Mouse (Mus musculus): ENCODE results near the gene Gimd1.

Gene Gimd1

DNA sequence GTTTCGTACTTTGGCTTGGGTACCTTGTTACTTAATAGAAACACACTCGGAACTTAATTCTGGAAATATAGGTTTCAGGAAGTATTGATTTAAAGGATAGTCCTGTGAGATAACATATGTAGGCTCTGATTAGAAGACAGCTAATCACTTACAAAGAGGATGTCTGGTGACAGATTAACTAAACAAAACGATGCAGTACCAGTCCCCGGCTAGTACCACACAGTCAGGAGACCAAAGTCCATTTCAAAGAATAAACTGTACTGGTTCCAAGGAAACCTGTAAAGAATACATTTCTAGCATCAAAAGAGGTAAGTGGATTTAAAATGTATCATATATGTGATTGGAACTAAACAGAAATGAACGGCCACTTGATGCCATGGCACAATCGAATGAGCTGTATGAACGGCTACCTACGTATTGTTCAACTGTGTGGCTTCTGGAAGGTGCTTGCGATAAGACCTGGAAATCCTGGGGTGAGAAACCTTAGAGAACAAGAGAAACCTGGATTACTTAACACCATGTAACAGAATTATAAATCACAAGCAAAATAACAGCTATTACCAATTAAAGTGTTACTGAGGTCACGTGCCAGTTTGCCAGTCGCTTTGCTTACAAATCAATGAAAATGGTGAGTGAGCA lies at the start of gene Gimd1:
Gene Gimd1, plus strand, starts transcription at position 220 of the 639 bp plus-strand sequence.
- no peak for DNase-seq

DNA sequence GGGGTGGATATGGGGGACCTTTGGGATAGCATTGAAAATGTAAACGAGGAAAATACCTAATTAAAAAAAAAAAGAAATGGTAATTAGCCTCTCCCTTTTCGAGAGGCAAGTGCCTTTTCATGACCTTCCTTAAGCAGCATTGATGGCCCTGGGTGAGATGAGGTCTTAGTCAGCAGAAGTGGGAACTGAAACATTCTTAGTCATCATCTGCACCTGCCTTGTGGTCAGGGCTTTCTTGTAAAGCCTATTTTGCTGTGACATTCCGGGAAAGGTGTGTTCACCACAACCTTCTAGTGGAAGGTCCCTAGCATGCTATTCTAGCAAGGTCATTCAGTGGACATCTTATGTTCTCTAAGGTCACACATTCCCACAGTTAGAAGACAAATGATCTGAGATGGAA lies 48.4 kb upstream of the Gimd1 start:
- DNase-seq: no peak

GRCm38 (mm10) chr3:132582339-132582738 lies 47.3 kb upstream of the Gimd1 start:
- DNase-seq: no peak

- DNase-seq: no peak
Observed at GRCm38 (mm10) chr3:132585122-132585972, 44.3 kb upstream of the Gimd1 start.

DNA sequence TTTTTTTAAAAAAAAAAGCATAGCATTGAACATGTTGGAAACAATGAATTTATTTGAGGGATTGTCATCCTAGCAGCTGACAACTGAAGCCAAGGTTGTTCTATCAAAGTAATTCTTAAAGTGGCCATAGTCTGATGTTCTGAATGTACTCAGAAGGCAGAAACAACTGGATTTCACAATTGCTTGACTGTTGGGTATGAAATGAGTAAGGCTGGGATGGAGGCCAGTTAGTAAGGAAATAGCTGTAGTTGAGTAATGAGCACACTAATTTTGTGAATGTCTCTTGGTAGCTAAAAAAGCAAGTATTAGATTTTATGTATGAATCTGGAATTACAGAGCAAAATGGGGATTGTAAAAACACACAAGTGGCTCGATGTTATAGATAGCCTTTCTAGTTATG lies 41.5 kb upstream of the Gimd1 start:
- no peak for DNase-seq

DNA sequence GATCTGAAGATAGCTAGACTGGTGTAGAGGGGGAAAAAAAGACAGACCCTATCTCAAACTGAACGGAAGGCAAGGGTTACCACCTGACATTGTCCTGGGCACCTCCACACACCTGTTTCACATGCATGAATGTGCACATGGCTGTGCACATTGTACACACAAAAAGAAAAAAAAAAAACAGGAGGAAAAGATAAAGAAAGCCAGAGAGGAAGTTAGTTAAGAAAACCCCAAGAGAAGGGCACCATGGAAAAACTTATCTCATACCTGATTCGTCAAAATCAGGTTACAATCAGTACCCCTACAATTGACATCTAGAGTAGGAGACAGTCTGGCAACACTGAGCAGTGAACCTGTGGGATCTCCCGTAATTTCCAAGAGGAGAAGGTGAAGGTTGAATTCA lies 39.6 kb upstream of the Gimd1 start:
- DNase-seq: no peak

GRCm38 (mm10) chr3:132590604-132591003 lies 39.0 kb upstream of the Gimd1 start:
- DNase-seq: no peak

DNA sequence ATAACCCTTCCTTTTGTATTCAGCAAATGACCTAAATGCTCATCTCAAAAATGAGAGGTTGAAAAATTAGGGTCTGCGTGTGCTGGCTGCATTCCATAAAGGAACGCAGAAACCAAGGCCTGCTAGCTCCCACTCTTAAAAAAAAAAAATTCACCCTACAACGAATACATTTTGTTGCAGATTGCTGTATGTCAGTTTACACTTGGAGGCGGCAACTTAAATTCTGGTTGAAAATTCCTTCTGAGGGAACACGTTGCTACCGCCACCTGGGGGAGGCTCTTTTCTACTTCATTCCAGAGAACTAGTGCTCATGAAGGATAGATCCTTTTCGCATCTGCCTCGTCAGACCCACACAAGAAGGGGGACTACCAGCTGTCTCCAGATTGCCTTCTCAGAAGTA lies 879 bp upstream of the Gimd1 start:
- no peak for DNase-seq

- no peak for DNase-seq
Observed at GRCm38 (mm10) chr3:132633261-132633660, 3.6 kb downstream of the Gimd1 start.

GRCm38 (mm10) chr3:132637080-132637479 lies 7.5 kb downstream of the Gimd1 start:
- DNase-seq: no peak

GRCm38 (mm10) chr3:132644071-132644470 lies 14.5 kb downstream of the Gimd1 start:
- DNase-seq: no peak

DNA sequence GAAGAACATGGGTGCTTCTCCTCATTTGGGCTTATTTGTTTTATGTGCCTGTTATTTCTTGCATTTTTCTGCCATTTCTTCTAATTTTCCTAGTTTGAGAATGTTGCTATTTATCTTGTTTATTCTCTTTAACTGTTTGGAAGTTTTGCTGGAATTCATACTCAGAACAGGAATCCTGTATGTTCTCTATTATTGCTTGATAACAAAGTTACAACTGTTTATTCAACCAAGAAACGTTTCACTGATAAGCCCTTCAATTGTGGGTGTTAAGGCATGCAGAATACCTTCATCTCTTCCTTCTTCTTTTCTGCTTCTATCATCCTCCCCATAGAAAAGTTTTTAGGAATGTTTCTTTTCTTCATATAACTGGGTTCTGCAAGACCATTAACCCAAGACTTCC lies 17.2 kb downstream of the Gimd1 start:
- DNase-seq: no peak

GRCm38 (mm10) chr3:132649368-132649767 lies 19.7 kb downstream of the Gimd1 start:
- no peak for DNase-seq

- no peak for DNase-seq
Observed at GRCm38 (mm10) chr3:132650191-132650590, 20.6 kb downstream of the Gimd1 start.

GRCm38 (mm10) chr3:132651776-132652175 lies 22.2 kb downstream of the Gimd1 start:
- DNase-seq: no peak

GRCm38 (mm10) chr3:132653959-132654358 lies 24.3 kb downstream of the Gimd1 start:
- DNase-seq: no peak

DNA sequence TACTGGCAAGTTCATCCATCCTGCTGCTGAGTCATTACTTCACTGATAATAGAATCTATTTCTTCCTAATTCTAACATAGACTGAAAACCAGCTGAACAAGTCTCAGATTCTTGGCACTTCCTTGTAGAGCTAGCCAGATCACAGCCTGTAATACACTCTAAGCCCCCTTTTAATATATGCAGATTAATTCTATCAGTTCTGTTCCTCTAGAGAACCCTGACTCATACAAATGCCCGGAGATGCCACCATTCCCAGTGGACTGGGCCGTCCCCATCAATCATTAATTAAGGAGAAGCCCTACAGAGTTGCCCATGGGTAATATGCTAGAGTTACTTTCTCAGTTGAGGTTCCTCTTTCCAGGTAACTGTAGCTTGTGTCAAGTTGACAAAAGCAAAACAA lies 26.3 kb downstream of the Gimd1 start:
- DNase-seq: no peak

- no peak for DNase-seq
Observed at GRCm38 (mm10) chr3:132677494-132677893, 47.9 kb downstream of the Gimd1 start.

GRCm38 (mm10) chr3:132683447-132684230 lies 54.0 kb downstream of the Gimd1 start, which contains the start of gene Tbck:
TSS of gene Tbck (plus strand) at chr3:132684144.
- DNase-seq: peak; percentile 87 to 95

GRCm38 (mm10) chr3:132684231-132684928 lies 54.8 kb downstream of the Gimd1 start, which contains the start of gene Aimp1:
TSS of gene Aimp1 (minus strand) at chr3:132684370.
- no peak for DNase-seq
